Mouse (Mus musculus) small intestine, adult 2 months (tissue): ENCODE measurements at regions not wholly inside any gene's neighbourhood (a gene's known extent, or its start where the extent isn't known, plus 50 kb on each side); places are given as distances from the start of the nearest gene placed in this dataset.

Experiments used
- CTCF ChIP-seq: fragments of 200-500 bp; IDR thresholded peaks from 2 replicates; pipeline ENCODE4 v1.5.1; 2012; ENCODE audit warnings: low read depth, mild to moderate bottlenecking, control low read depth, inconsistent platforms, low read length, moderate library complexity, mixed read lengths; ENCODE audit not compliant: insufficient replicate concordance, insufficient read length; ENCODE audit errors: extremely low read depth
- POLR2A ChIP-seq: fragments of 200-500 bp; IDR thresholded peaks from 2 replicates; pipeline ENCODE4 v1.6.1; 2012; ENCODE audit warnings: low read depth, mild to moderate bottlenecking, control low read depth, inconsistent platforms, low read length, moderate library complexity

DNA sequence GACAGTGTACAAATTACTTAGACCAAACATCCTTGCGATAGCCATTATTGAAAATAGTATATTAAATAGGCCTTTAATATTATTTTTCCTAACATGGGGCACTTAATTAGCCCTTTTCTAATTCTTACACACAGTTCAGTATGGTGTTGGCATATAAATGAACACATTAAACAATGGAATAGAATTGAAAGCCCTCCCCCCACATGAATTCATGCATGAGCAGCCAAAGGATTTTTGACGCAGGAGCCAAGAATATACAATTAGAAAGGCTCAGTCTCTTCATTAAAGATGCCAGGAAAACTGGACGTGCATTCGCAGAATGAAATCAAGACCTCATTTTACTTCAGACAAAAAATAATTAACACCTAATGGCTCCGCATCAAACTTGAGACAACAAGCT, 172.9 kb upstream of the Phactr1 start:
- TF ChIP-seq CTCF = no peak
- TF ChIP-seq POLR2A = no peak
